Mouse (Mus musculus): ENCODE data around the gene Gsta2.

GRCm38 (mm10) chr9:78369786-78370185 is 14.2 kb upstream of the Gsta2 start:
- no peak for TF ChIP-seq CTCF (IDR thresholded peaks at IDR 0.05; ENCODE audit: extremely low read depth, insufficient read length, insufficient replicate concordance, low read depth, low read length)
- no peak for TF ChIP-seq POLR2A (IDR thresholded peaks at IDR 0.05; ENCODE audit: low read depth, low read length)

All from small intestine, adult 2 months (tissue).